Mouse (Mus musculus) megakaryocyte, embryonic 14.5 days (primary cell): ENCODE data around the gene Apobec3.

Experiments used
- FLI1 ChIP-seq: IDR thresholded peaks from 2 replicates; pipeline ENCODE4 v1.6.1; 2012; ENCODE audit warnings: low read length, inconsistent platforms, mixed read lengths
- GATA1 ChIP-seq: IDR thresholded peaks from 3 replicates; pipeline ENCODE4 v1.6.1; 2012; ENCODE audit warnings: mixed read lengths, low read length, inconsistent platforms, borderline replicate concordance

- TF ChIP-seq GATA1 (no peak), FLI1 (no peak)
These were observed 56.2 kb downstream of the Apobec3 start for GRCm38 (mm10) chr15:79947681-79948080.
